Mouse (Mus musculus) v-Abl transformed pro-B cells (cell line): Measurements from ENCODE around the gene Arl8b.

Experiments used
- in situ Hi-C, 2 experiments: fragments of 400-800 bp; cut with MboI; formaldehyde crosslinking; loops; one replicate each; pipeline ENCODE4 v1.15.1; 2025; ENCODE audit not compliant: unreplicated experiment in 2 of 2

The Arl8b gene

GRCm38 (mm10) chr6:108782526-108783183 is at the start of gene Arl8b:
TSS of gene Arl8b (plus strand) at chr6:108783099.
- in situ Hi-C loops = loop anchor here in 1 of 2 experiments (5.0 kb wide), 1 partner anchor 55 kb away; no protein-coding TSS in a partner anchor

DNA sequence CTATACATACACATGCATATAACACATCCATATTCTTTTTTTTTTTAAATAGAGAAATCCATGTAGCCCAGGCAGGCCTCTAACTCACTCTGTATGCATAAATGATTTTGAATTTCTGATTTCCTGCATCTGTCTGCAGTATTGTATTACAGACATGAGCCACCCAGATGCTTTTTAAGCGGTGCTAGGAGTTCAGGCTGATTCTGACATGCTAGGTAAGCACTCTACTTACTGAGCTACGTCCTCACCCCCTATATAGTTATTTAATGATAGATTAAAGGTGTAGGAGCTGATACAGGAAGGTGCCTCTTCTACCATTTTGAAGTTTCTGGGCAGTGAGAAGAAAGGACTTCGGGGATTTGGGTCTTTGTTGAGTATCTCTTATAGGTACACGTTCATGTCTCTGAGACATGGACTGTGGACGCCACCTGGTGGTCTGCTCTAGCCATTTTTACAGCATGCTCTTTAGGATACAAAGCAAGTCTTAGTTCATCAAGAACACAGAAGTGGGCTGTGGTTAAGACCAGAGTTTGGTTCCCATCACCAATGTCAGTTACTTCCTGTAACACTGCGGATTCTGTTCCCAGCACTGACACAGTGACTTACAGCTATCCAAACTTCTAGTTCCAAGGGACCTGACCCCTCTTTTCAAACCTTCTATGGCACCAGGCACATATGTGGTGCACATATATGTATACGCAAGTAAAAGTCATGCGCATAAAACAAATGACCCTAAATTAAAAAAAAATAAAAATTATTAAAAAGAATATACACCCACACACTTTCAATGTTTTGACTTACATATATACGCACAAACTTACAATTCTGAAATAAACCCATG is 46.8 kb upstream of the Arl8b start:
- in situ Hi-C loops = loop anchor here (10.0 to 25.0 kb wide), 3 partner anchors 321 to 1924 kb away; partner anchors contain the start of gene Crbn (in 2 of the 2)

- in situ Hi-C loops = loop anchor here (10.0 to 25.0 kb wide), 3 partner anchors 324 to 1926 kb away; partner anchors contain the start of gene Crbn (in 2 of the 2)
Observed at GRCm38 (mm10) chr6:108738463-108739203, 44.3 kb upstream of the Arl8b start.

DNA sequence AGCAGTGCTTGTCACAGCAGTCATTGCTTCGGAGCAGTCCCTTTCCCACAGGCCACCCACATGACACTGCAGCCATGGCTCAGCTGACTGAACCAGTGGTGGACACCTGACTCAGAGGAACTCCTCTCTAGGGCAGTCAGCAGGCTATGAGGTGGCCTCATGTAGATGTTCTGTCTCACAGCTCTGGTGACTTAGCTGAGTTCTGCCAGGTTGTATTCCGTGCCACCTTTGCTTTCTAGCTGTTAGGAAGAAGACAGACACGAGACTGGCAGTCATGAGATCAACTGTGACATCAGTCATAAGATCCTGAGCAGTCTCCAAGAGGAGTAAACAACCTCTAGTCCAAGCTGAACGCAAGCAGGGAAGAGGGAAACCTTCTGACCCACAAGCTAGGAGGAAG is 42.3 kb upstream of the Arl8b start:
- in situ Hi-C loops = loop anchor here (25.0 kb wide), 1 partner anchor 1928 kb away; the partner anchor contains the start of gene Crbn (in 2 of the 2)

GRCm38 (mm10) chr6:108743730-108744129 is 39.2 kb upstream of the Arl8b start:
- in situ Hi-C loops = loop anchor here (25.0 kb wide), 1 partner anchor 1931 kb away; the partner anchor contains the start of gene Crbn (in 2 of the 2)

DNA sequence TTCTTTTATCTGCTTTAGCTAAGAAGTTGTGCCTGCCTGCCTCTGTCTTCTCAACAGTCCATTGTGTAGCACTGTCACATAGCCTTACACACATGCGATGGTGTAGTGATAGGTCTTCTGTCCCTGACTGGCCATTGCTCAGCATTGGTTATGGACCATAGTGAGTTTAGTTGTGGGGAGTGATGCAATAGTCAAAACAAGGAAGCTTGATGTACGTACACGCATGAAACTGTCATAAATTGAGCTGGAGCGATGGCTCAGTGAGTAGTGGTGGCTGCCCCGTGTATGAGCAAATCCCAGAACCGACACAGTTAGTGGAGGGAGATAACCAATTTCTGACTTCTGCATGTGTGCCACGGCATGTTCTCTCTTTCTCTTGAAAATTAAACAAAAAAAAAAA is 31.6 kb upstream of the Arl8b start:
- in situ Hi-C loops = loop anchor here in 1 of 2 experiments (25.0 kb wide), 2 partner anchors 636 to 1086 kb away; no protein-coding TSS in a partner anchor

GRCm38 (mm10) chr6:108752395-108752794 is 30.5 kb upstream of the Arl8b start:
- in situ Hi-C loops = loop anchor here in 1 of 2 experiments (25.0 kb wide), 2 partner anchors 635 to 1085 kb away; no protein-coding TSS in a partner anchor

DNA sequence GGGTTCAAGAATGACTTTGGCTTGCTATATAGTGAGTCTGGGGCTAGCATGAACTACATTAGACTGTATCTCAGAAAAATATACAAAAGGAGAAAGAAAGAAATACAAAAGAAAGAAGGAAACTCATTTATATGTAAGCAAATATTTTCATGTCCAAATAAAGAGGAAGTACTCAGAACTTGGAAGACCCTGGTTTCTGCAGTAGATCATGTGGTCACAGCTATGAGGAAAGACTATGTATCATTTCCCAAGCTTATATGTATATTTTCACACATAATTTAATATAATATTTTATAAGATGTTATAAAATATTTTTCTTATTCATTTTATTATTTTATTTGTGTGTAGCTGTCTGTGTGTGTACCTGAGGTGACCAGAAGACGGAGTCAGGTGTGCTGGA is 29.4 kb upstream of the Arl8b start:
- in situ Hi-C loops = loop anchor here in 1 of 2 experiments (25.0 kb wide), 2 partner anchors 634 to 1084 kb away; no protein-coding TSS in a partner anchor

- in situ Hi-C loops = loop anchor here in 1 of 2 experiments (25.0 kb wide), 2 partner anchors 633 to 1083 kb away; no protein-coding TSS in a partner anchor
Observed at GRCm38 (mm10) chr6:108754376-108754775, 28.5 kb upstream of the Arl8b start.

DNA sequence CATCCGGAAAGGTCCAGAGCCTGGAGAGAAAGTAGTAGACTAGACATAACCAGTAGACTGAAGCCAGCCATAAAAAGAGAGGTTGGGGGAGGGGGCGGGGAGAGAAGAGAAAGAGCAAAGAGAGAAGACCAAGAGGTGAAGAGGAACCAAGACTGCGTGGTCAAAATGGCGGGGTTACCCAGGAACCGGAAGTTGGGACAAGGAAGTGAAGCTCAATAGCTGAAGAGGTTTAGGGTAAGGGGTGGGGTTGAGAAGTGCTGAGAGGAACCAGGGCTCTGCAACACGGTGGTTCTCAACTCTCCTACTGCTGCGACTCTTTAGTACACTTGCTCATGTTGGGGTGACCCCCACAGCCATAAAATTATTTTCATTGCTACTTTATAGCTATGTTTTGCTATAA is 27.0 kb upstream of the Arl8b start:
- in situ Hi-C loops = loop anchor here in 1 of 2 experiments (25.0 kb wide), 2 partner anchors 631 to 1081 kb away; no protein-coding TSS in a partner anchor

GRCm38 (mm10) chr6:108758997-108759697 is 23.8 kb upstream of the Arl8b start:
- in situ Hi-C loops = loop anchor here in 1 of 2 experiments (25.0 kb wide), 2 partner anchors 628 to 1078 kb away; no protein-coding TSS in a partner anchor

GRCm38 (mm10) chr6:108759698-108760039 is 23.2 kb upstream of the Arl8b start:
- in situ Hi-C loops = loop anchor here in 1 of 2 experiments (25.0 kb wide), 2 partner anchors 628 to 1078 kb away; no protein-coding TSS in a partner anchor

DNA sequence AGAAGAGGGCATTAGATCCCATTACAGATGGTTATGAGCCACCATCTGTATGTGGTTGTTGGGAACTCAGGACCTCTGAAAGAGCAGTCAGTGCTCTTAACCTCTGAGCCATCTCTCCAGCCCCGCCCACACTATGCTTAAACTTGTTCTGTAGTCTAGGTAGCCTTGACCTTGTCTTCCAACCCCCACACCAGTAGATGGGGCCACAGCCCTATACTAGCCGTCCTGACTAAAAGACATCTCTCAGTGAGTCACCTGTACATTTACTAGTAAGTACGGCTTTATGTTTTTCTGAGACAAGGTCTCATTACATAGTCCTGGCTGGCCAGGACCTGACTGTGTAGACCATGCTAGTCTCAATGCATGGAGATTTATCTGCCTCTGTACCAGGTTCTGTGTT is 12.0 kb upstream of the Arl8b start:
- in situ Hi-C loops = loop anchor here in 1 of 2 experiments (25.0 kb wide), 2 partner anchors 616 to 1066 kb away; no protein-coding TSS in a partner anchor

DNA sequence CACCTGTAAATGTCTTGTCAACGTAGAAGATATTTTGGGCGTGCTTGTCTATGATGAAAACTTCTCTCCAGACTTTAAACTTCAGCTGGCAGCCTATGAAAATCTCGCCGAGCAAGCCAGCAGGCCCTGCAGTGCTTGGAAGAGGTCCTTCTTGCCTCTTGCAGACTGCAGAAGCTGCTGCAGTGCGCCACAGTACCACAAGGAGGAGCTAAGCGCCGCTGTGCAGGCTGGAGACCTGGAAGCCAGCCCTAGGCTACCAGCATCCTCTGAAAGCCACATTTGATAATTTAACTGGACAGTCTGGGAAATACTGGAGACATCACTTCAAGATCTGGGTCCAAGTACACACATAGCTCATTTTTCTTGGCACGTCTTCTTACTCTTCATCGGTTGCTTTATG is 10.0 kb upstream of the Arl8b start:
- in situ Hi-C loops = loop anchor here in 1 of 2 experiments (25.0 kb wide), 2 partner anchors 614 to 1064 kb away; no protein-coding TSS in a partner anchor

- in situ Hi-C loops = loop anchor here in 1 of 2 experiments (25.0 kb wide), 2 partner anchors 614 to 1064 kb away; no protein-coding TSS in a partner anchor
Observed at GRCm38 (mm10) chr6:108773480-108773879, 9.4 kb upstream of the Arl8b start.

- in situ Hi-C loops = no loop called here
Observed at GRCm38 (mm10) chr6:108776274-108776673, 6.6 kb upstream of the Arl8b start.

GRCm38 (mm10) chr6:108777560-108778287 is 5.2 kb upstream of the Arl8b start:
- in situ Hi-C loops = no loop called here

GRCm38 (mm10) chr6:108778399-108778798 is 4.5 kb upstream of the Arl8b start:
- in situ Hi-C loops = no loop called here
